Mouse (Mus musculus): ENCODE measurements at regions not wholly inside any gene's neighbourhood (a gene's known extent, or its start where the extent isn't known, plus 50 kb on each side); places are given as distances from the start of the nearest gene placed in this dataset.

DNA sequence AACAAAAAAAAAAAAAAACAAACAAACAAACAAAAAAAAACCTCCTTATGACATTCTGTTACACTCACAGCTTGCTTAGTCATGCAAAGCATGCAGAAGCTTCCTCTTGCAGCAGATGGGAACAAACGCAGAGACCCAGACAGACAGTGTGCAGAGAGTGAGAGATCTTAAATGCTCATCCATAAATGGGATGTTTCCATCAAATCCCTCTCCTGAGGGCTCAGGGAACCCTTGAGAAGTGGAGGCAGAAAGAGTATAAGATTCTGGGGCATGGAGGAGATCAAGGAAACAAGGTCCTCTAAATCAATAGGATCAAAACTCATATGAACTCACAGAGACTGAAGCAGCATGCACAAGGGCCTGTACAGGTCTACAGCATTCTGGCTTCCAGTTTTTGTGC, 52.5 kb downstream of the Adm start:
- Histone ChIP-seq H3K4me1 (ENCODE audit: control insufficient read depth, insufficient read depth, low read length) (no peaks in the 10 kb centered on the region), H3K27me3 (ENCODE audit: control insufficient read depth, insufficient read depth, low read length) (no peaks in the 10 kb centered on the region), H3K27ac (replicated peaks; ENCODE audit: insufficient read depth, low read depth, low read length) (no peak overlapping the region), H3K79me2 (ENCODE audit: control insufficient read depth, insufficient read depth, low read length) (no peaks in the 10 kb centered on the region), H3K4me3 (ENCODE audit: insufficient read depth, low read depth, low read length) (no peak overlapping the region), H3K9ac (ENCODE audit: low read depth, low read length) (no peak overlapping the region), H3K36me3 (ENCODE audit: control insufficient read depth, insufficient read depth, low read length) (no peaks in the 10 kb centered on the region)
- 83% methylated on average over 1 of the region's 1 CpGs for WGBS
- TF ChIP-seq CTCF (IDR thresholded peaks at IDR 0.05; ENCODE audit: low read depth, low read length): no peak
- TF ChIP-seq POLR2A (IDR thresholded peaks at IDR 0.05; ENCODE audit: extremely low read depth, insufficient read depth, low read length): no peak
- DNase-seq (ENCODE audit: extremely low read depth, low read depth, low spot score): no peak

DNA sequence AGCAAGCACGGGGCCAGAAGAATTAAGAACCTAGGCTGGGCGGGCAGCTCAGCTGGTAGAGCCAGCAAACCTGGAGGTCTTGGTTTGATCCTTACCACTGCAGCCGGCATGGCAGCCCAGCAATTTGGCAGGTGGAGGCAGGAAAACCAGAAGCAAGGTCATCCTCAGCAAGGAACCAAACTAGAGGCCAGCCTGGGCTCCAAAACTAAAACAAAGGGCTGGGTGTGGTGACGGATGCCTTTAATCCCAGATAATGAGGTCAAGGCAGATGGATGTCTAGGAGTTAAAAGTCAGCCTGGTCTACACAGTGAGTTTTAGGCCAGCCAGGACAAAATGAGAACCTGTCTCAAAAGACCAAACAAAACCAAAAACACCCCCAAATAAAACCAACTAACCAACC, 55.5 kb downstream of the Adm start:
- H3K9ac ChIP-seq (ENCODE audit: low read depth, low read length): no peak overlapping the region
- no peaks in the 10 kb centered on the region for H3K79me2 ChIP-seq (ENCODE audit: control insufficient read depth, insufficient read depth, low read length)
- no peaks in the 10 kb centered on the region for H3K4me1 ChIP-seq (ENCODE audit: control insufficient read depth, insufficient read depth, low read length)
- 90% methylated on average over 4 of the region's 4 CpGs for WGBS
- H3K27me3 ChIP-seq (ENCODE audit: control insufficient read depth, insufficient read depth, low read length): no peaks in the 10 kb centered on the region
- no peak for DNase-seq (ENCODE audit: extremely low read depth, low read depth, low spot score)
- TF ChIP-seq CTCF (IDR thresholded peaks at IDR 0.05; ENCODE audit: low read depth, low read length): no peak
- TF ChIP-seq POLR2A (IDR thresholded peaks at IDR 0.05; ENCODE audit: extremely low read depth, insufficient read depth, low read length): no peak
- H3K27ac ChIP-seq (replicated peaks; ENCODE audit: insufficient read depth, low read depth, low read length): no peak overlapping the region
- no peaks in the 10 kb centered on the region for H3K36me3 ChIP-seq (ENCODE audit: control insufficient read depth, insufficient read depth, low read length)
- H3K4me3 ChIP-seq (ENCODE audit: insufficient read depth, low read depth, low read length): no peak overlapping the region

DNA sequence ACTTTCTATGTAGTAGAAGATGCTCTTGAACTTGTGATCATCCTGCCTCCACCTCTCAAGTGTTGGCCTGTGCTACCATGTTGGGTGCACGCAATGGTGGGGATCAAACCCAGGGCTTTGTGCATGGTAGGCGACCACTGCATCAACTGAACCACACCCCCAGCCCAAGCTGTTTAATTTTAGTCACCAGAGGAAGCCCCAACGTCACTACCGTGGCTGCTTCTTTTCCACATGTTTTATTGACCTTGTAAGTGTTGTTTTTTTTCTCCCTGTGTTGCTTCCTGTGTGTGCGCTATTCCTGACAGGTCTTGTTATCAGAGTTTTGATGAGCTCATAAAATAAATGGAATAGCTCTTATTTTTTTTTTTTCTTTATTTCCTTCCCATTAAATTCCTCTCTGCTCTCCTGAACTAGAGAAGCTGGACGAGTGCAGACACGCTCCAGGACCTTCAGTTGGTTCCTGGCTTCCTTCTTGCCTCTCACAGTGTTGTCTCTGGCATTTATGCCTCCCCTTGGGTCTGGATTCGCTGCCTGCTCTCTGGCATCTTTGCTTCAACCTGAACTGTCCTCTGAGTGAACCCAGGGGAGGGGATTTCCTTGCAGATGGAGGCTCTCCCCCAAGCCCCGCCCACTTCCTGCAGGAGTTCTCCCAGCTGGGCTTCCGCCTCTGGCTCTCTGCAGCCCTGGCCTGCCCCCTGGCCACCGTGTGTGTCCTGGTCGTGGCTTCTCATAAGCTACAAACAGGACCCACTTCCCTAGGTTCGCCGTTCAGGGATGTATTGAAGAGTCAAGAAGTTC, 61.6 kb downstream of the Adm start:
- TF ChIP-seq POLR2A (IDR thresholded peaks at IDR 0.05; ENCODE audit: extremely low read depth, insufficient read depth, low read length): no peak
- peak; percentile 44 for TF ChIP-seq CTCF (IDR thresholded peaks at IDR 0.05; ENCODE audit: low read depth, low read length)
- Histone ChIP-seq H3K4me1 (ENCODE audit: control insufficient read depth, insufficient read depth, low read length) (peaks cover 2% of the 10 kb centered on the region), H3K9ac (ENCODE audit: low read depth, low read length) (no peak overlapping the region), H3K4me3 (ENCODE audit: insufficient read depth, low read depth, low read length) (no peak overlapping the region), H3K36me3 (ENCODE audit: control insufficient read depth, insufficient read depth, low read length) (no peaks in the 10 kb centered on the region), H3K79me2 (ENCODE audit: control insufficient read depth, insufficient read depth, low read length) (no peaks in the 10 kb centered on the region), H3K27me3 (ENCODE audit: control insufficient read depth, insufficient read depth, low read length) (no peaks in the 10 kb centered on the region), H3K27ac (replicated peaks; ENCODE audit: insufficient read depth, low read depth, low read length) (peak overlapping the region; percentile 61)
- WGBS: 48% methylated on average over 14 of the region's 14 CpGs
- peak; percentile 25 for DNase-seq (ENCODE audit: extremely low read depth, low read depth, low spot score)

DNA sequence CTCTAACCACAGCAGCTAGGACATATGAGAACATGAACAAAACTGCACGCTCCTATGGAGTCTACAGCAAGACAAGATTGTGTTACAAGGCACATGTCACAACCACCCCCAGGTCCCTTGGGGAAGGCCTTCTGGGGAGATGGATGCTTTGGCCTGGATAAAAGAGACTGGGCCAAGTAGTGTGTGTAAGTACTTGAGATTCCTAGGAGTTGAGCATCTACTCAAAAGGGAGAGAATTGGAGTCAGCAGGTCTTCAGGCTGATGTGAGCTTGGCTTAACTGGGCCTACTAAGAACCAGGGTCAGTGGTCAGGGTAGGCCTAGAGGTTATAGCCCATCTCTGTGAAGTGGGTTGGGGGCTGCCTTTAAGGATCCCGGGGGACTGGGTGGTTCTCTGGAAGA, 62.8 kb downstream of the Adm start:
- TF ChIP-seq POLR2A (IDR thresholded peaks at IDR 0.05; ENCODE audit: extremely low read depth, insufficient read depth, low read length) (no peak), CTCF (IDR thresholded peaks at IDR 0.05; ENCODE audit: low read depth, low read length) (no peak)
- no peak for DNase-seq (ENCODE audit: extremely low read depth, low read depth, low spot score)
- H3K9ac ChIP-seq (ENCODE audit: low read depth, low read length): no peak overlapping the region
- H3K4me1 ChIP-seq (ENCODE audit: control insufficient read depth, insufficient read depth, low read length): peaks cover 2% of the 10 kb centered on the region
- no peaks in the 10 kb centered on the region for H3K79me2 ChIP-seq (ENCODE audit: control insufficient read depth, insufficient read depth, low read length)
- WGBS: 94% methylated on average over 2 of the region's 2 CpGs
- H3K4me3 ChIP-seq (ENCODE audit: insufficient read depth, low read depth, low read length): no peak overlapping the region
- no peaks in the 10 kb centered on the region for H3K36me3 ChIP-seq (ENCODE audit: control insufficient read depth, insufficient read depth, low read length)
- H3K27me3 ChIP-seq (ENCODE audit: control insufficient read depth, insufficient read depth, low read length): no peaks in the 10 kb centered on the region
- H3K27ac ChIP-seq (replicated peaks; ENCODE audit: insufficient read depth, low read depth, low read length): no peak overlapping the region

DNA sequence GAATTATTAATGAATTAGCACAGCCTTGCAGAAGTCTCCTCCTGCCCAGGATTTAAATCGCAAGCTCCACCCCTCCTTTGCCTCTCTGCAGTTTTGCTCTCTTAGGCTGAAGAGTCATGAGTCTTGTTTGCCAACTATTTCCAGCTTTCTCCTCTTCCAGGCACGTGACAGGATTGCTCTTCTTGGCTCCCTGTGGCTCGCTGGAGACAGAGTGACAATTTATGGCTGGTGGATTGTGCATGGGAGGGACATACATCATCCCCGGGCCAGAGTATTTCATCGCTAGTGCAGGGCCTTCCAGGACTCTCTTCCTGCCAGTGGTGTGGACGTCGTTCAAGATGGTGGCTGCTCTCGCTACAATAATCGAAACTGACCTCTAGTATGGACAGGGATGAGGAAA, 63.4 kb downstream of the Adm start:
- TF ChIP-seq POLR2A (IDR thresholded peaks at IDR 0.05; ENCODE audit: extremely low read depth, insufficient read depth, low read length) (no peak), CTCF (IDR thresholded peaks at IDR 0.05; ENCODE audit: low read depth, low read length) (no peak)
- DNase-seq (ENCODE audit: extremely low read depth, low read depth, low spot score): no peak
- Histone ChIP-seq H3K9ac (ENCODE audit: low read depth, low read length) (no peak overlapping the region), H3K36me3 (ENCODE audit: control insufficient read depth, insufficient read depth, low read length) (no peaks in the 10 kb centered on the region), H3K27ac (replicated peaks; ENCODE audit: insufficient read depth, low read depth, low read length) (no peak overlapping the region), H3K27me3 (ENCODE audit: control insufficient read depth, insufficient read depth, low read length) (no peaks in the 10 kb centered on the region), H3K79me2 (ENCODE audit: control insufficient read depth, insufficient read depth, low read length) (no peaks in the 10 kb centered on the region), H3K4me1 (ENCODE audit: control insufficient read depth, insufficient read depth, low read length) (peaks cover 2% of the 10 kb centered on the region), H3K4me3 (ENCODE audit: insufficient read depth, low read depth, low read length) (no peak overlapping the region)
- 89% methylated on average over 9 of the region's 9 CpGs for WGBS

DNA sequence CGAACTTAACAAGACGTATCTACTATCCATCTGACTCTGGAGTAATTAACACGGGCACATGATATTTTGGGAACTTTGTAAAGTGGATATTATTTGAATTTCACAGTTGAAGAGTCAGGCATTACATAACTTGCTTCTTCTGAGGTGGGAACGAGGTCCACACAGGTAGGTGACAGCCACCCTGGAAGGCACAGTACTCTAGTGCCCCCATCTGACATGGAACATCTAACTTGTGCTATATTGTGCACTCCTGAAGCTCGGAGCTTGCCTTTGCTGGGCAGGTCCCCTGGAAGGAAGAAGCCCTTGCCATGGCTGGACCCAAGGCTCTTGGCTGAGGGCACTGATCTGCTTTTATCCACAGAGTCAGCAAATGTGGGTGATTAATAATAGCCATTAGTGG, 66.8 kb downstream of the Adm start:
- H3K27me3 ChIP-seq (ENCODE audit: control insufficient read depth, insufficient read depth, low read length): no peaks in the 10 kb centered on the region
- H3K9ac ChIP-seq (ENCODE audit: low read depth, low read length): no peak overlapping the region
- no peaks in the 10 kb centered on the region for H3K79me2 ChIP-seq (ENCODE audit: control insufficient read depth, insufficient read depth, low read length)
- TF ChIP-seq POLR2A (IDR thresholded peaks at IDR 0.05; ENCODE audit: extremely low read depth, insufficient read depth, low read length) (no peak), CTCF (IDR thresholded peaks at IDR 0.05; ENCODE audit: low read depth, low read length) (no peak)
- H3K4me3 ChIP-seq (ENCODE audit: insufficient read depth, low read depth, low read length): no peak overlapping the region
- H3K27ac ChIP-seq (replicated peaks; ENCODE audit: insufficient read depth, low read depth, low read length): no peak overlapping the region
- no peaks in the 10 kb centered on the region for H3K4me1 ChIP-seq (ENCODE audit: control insufficient read depth, insufficient read depth, low read length)
- no peaks in the 10 kb centered on the region for H3K36me3 ChIP-seq (ENCODE audit: control insufficient read depth, insufficient read depth, low read length)
- DNase-seq (ENCODE audit: extremely low read depth, low read depth, low spot score): no peak
- 69% methylated on average over 5 of the region's 5 CpGs for WGBS
